Mouse (Mus musculus) lung, adult 2 months (tissue): ENCODE measurements at regions not wholly inside any gene's neighbourhood (a gene's known extent, or its start where the extent isn't known, plus 50 kb on each side); places are given as distances from the start of the nearest gene placed in this dataset.

Experiments
- CTCF ChIP-seq: fragments of 200-500 bp; IDR thresholded peaks from 2 replicates; pipeline ENCODE4 v1.5.1; 2011; ENCODE audit warnings: mild to moderate bottlenecking, low read length, control low read depth; ENCODE audit not compliant: insufficient read depth
- POLR2A ChIP-seq: fragments of 200-500 bp; IDR thresholded peaks from 2 replicates; pipeline ENCODE4 v1.6.1; 2011; ENCODE audit warnings: low read depth, mild to moderate bottlenecking, control low read depth, low read length, borderline replicate concordance; ENCODE audit errors: extremely low read depth

DNA sequence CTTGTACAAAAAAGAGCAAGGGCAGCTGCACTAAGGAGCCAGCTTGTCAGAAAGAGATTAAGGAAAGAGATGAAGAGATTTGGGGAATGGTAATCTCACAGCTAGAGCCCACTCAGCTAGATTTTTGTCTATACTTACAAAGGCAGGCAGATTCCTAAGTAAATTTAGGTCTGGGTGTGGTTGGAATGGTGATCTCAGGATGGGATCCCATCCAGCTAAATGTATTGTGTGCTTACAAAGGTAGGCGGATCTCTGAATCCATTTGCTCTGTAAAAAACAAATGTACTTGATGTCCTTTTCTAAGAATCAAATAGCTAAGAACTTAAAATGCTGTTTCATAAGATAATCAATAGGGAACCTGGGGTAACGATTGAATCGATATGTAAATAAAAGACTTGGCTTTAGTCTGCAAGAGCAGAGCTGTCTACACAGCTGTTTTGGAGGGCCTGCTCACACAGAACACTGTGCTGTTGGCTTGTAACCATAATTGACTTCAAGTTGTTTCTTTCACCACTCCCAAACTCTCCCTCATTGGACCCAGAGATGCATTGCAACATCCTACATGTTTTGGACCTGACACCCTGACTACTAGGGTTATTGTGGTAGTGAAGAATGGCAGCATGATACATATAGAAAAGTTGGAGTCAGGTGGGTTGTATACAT lies 106.1 kb downstream of the 1700009N14Rik start:
- TF ChIP-seq CTCF (no peak), POLR2A (no peak)
